Mouse (Mus musculus) CH12.LX (cell line): ENCODE results near the gene Eif4e.

ENCODE experiments used
- CHD1 ChIP-seq: IDR thresholded peaks from 2 replicates; pipeline ENCODE4 v1.6.1; 2012; ENCODE audit warnings: low read depth, low read length, improper control_type of control experiment, inconsistent platforms
- CTCF ChIP-seq, 2 experiments: IDR thresholded peaks in 1 of 2; conservative IDR thresholded peaks in 1 of 2; 2 replicates each; pipeline ENCODE4 v1.5.1; 2011 to 2012; ENCODE audit warnings: low read depth in 2 of 2, low read length in 2 of 2, improper control_type of control experiment in 1 of 2, inconsistent platforms in 1 of 2, mild to moderate bottlenecking in 1 of 2, moderate library complexity in 1 of 2
- MEF2A ChIP-seq: IDR thresholded peaks from 2 replicates; pipeline ENCODE4 v1.6.1; 2014; ENCODE audit warnings: low read depth, mild to moderate bottlenecking, inconsistent platforms, low read length, improper control_type of control experiment, borderline replicate concordance
- MXI1 ChIP-seq: IDR thresholded peaks from 2 replicates; pipeline ENCODE4 v1.6.1; 2011; ENCODE audit warnings: mild to moderate bottlenecking, low read depth, low read length, improper control_type of control experiment
- POLR2A ChIP-seq: IDR thresholded peaks from 2 replicates; pipeline ENCODE4 v1.6.1; 2011; ENCODE audit warnings: low read depth, mild to moderate bottlenecking, improper control_type of control experiment, low read length
- RAD21 ChIP-seq: IDR thresholded peaks from 2 replicates; pipeline ENCODE4 v1.6.1; 2011; ENCODE audit warnings: low read depth, mild to moderate bottlenecking, low read length, improper control_type of control experiment, moderate library complexity
- UBTF ChIP-seq: IDR thresholded peaks from 2 replicates; pipeline ENCODE4 v1.6.1; 2012; ENCODE audit warnings: low read depth, mild to moderate bottlenecking, inconsistent platforms, low read length, improper control_type of control experiment, moderate library complexity
- USF1 ChIP-seq: IDR thresholded peaks from 2 replicates; pipeline ENCODE4 v1.6.1; 2014; ENCODE audit warnings: low read depth, mild to moderate bottlenecking, inconsistent platforms, low read length, improper control_type of control experiment

GRCm38 (mm10) chr3:138498731-138499130 is 27.2 kb upstream of the Eif4e start:
- no peak for TF ChIP-seq RAD21
- no peak for TF ChIP-seq POLR2A
- no peak for TF ChIP-seq CTCF (conservative IDR thresholded peaks at IDR 0.05 in 1 of 2, IDR thresholded peaks at IDR 0.05 in 1 of 2; ENCODE audit: low read depth in 2 of 2, low read length in 2 of 2)
- no peak for TF ChIP-seq USF1
- no peak for TF ChIP-seq UBTF
- TF ChIP-seq MEF2A: no peak
- TF ChIP-seq CHD1: no peak
- TF ChIP-seq MXI1: no peak
